Mouse (Mus musculus): ENCODE data around the gene Psmd12. TPM values are rescaled to one million over a fixed set of nuclear protein-coding genes. Genes with fewer than 3 reads are reported as not detected.

Psmd12 gene
- polyA plus RNA-seq, 1 experiment from 2014 or later: 137 TPM

DNA sequence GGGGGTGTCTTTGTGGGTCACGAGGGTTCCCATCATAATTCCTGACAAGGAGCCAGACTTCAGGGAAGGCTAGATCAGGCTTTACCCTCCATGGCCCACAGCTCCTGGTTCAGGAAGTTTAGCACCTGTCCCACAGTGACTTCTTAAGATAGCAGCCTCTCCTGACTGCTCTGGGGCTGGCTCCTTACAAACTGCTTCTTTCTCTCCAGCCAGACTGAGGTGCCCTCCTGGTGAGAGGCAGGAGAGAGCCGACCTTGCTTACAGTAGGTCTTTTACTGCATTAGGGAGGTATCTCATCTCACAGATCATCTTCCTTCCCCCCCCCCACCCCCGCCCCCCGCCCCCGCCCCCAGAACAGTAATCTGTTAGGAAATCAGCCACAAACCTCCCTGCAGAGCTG is 53.0 kb downstream of the Psmd12 start:
- no peaks in the 10 kb centered on the region for H3K27me3 ChIP-seq (ENCODE audit: control insufficient read depth, insufficient read depth, low read length)
- TF ChIP-seq EP300 (optimal IDR thresholded peaks at IDR 0.05): no peak
- TF ChIP-seq CTCF (IDR thresholded peaks at IDR 0.05; ENCODE audit: low read depth): no peak
- no peak overlapping the region for H3K27ac ChIP-seq (replicated peaks)
- 33% methylated on average over 5 of the region's 5 CpGs for WGBS
- no peaks in the 10 kb centered on the region for H3K9me3 ChIP-seq (ENCODE audit: control insufficient read depth, low read length)
- H3K4me3 ChIP-seq (ENCODE audit: low read depth, low read length): no peak overlapping the region
- DNase-seq (ENCODE audit: low spot score) (no peak), ATAC-seq (ENCODE audit: low FRiP score, low TSS enrichment) (no peak)
- H3K4me1 ChIP-seq (replicated peaks; ENCODE audit: control insufficient read depth, insufficient read depth): no peaks in the 10 kb centered on the region
- no peak overlapping the region for H3K4me2 ChIP-seq (replicated peaks; ENCODE audit: low read depth)
- H3K9ac ChIP-seq (ENCODE audit: low read length): no peak overlapping the region
- H3K36me3 ChIP-seq (ENCODE audit: control insufficient read depth, insufficient read depth, low read length): no peaks in the 10 kb centered on the region

GRCm38 (mm10) chr11:107538994-107539393 is 59.7 kb downstream of the Psmd12 start:
- DNase-seq (ENCODE audit: low spot score) (no peak), ATAC-seq (ENCODE audit: low FRiP score, low TSS enrichment) (peak; percentile 42; the same call in 1 of the 2 replicates)
- Histone ChIP-seq H3K9ac (ENCODE audit: low read length) (no peak overlapping the region), H3K9me3 (ENCODE audit: control insufficient read depth, low read length) (no peaks in the 10 kb centered on the region), H3K27me3 (ENCODE audit: control insufficient read depth, insufficient read depth, low read length) (no peaks in the 10 kb centered on the region), H3K4me1 (replicated peaks; ENCODE audit: control insufficient read depth, insufficient read depth) (no peaks in the 10 kb centered on the region), H3K4me3 (ENCODE audit: low read depth, low read length) (no peak overlapping the region), H3K4me2 (replicated peaks; ENCODE audit: low read depth) (no peak overlapping the region), H3K27ac (replicated peaks) (no peak overlapping the region), H3K36me3 (ENCODE audit: control insufficient read depth, insufficient read depth, low read length) (no peaks in the 10 kb centered on the region)
- WGBS: 90% methylated on average over 4 of the region's 4 CpGs
- TF ChIP-seq EP300 (optimal IDR thresholded peaks at IDR 0.05) (no peak), CTCF (IDR thresholded peaks at IDR 0.05; ENCODE audit: low read depth) (no peak)

DNA sequence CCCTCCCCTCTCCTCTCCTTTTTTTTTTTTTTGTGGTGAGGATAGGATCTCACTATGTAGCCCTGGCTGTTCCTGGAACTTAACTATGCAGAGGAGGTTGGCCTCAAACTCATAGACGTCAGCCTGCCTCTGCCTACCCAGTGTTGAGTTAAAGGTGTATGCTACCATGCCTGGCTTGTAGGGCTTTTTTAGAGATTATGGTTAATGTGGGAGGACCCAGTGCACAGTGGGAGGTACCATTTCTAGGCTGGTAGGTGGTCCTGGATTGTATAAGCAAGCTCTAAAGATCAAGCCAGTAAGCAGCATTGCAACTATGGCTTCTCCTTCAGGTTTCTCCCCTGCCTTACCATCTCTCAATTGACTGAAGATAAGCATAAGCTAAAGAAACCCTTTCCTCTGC is 61.1 kb downstream of the Psmd12 start:
- H3K9ac ChIP-seq (ENCODE audit: low read length): no peak overlapping the region
- no peak overlapping the region for H3K4me2 ChIP-seq (replicated peaks; ENCODE audit: low read depth)
- TF ChIP-seq EP300 (optimal IDR thresholded peaks at IDR 0.05) (no peak), CTCF (IDR thresholded peaks at IDR 0.05; ENCODE audit: low read depth) (no peak)
- 70% methylated on average over 1 of the region's 1 CpGs for WGBS
- H3K27ac ChIP-seq (replicated peaks): no peak overlapping the region
- no peak overlapping the region for H3K4me3 ChIP-seq (ENCODE audit: low read depth, low read length)
- H3K4me1 ChIP-seq (replicated peaks; ENCODE audit: control insufficient read depth, insufficient read depth): no peaks in the 10 kb centered on the region
- no peaks in the 10 kb centered on the region for H3K9me3 ChIP-seq (ENCODE audit: control insufficient read depth, low read length)
- DNase-seq (ENCODE audit: low spot score): no peak
- no peak for ATAC-seq (ENCODE audit: low FRiP score, low TSS enrichment)
- H3K36me3 ChIP-seq (ENCODE audit: control insufficient read depth, insufficient read depth, low read length): no peaks in the 10 kb centered on the region
- no peaks in the 10 kb centered on the region for H3K27me3 ChIP-seq (ENCODE audit: control insufficient read depth, insufficient read depth, low read length)

DNA sequence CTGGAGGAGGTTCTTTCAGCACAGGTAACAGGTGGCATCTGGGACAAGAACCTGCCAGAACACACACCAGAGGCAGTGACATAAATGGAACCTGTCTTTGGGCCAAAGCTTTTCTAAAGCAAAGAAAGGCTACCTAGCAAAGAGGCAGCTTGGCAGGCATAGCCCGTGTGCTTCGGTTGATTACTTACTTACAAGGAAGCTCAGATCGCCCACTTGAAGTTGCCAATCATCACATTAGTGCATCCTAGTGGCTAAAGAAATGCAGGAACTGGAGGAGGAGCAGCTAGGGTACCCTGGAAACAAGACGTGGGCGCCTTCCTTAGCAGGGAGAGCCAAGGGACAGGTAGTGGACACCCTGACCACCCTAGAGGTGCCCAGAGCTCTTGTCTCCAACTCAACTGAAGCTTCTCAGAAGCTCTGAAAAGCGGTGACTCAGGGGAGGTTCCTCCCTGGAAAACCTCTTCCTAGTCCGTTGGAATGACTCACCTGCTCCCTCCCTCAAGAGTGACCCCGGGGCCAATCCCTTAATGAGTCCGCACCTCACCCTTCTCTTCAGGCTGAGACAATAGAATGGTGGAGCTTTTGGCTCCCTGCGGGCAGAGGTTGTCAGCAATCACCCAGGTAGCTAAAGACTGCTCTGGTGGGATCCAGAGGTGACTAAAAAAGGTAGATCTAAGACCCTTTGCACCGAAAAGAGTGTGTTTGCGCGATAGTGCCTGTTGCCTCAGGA is 66.6 kb downstream of the Psmd12 start:
- 22% methylated on average over 13 of the region's 13 CpGs for WGBS
- Histone ChIP-seq H3K4me2 (replicated peaks; ENCODE audit: low read depth) (peak overlapping the region; percentile 99), H3K9ac (ENCODE audit: low read length) (no peak overlapping the region), H3K36me3 (ENCODE audit: control insufficient read depth, insufficient read depth, low read length) (no peaks in the 10 kb centered on the region), H3K9me3 (ENCODE audit: control insufficient read depth, low read length) (no peaks in the 10 kb centered on the region), H3K4me1 (replicated peaks; ENCODE audit: control insufficient read depth, insufficient read depth) (peaks cover 4% of the 10 kb centered on the region), H3K27ac (replicated peaks) (no peak overlapping the region), H3K27me3 (ENCODE audit: control insufficient read depth, insufficient read depth, low read length) (no peaks in the 10 kb centered on the region), H3K4me3 (ENCODE audit: low read depth, low read length) (peak overlapping the region; percentile 92)
- no peak for TF ChIP-seq EP300 (optimal IDR thresholded peaks at IDR 0.05)
- no peak; the same call in 1 of the 2 replicates for TF ChIP-seq CTCF (IDR thresholded peaks at IDR 0.05; ENCODE audit: low read depth)
- ATAC-seq (ENCODE audit: low FRiP score, low TSS enrichment) (peak; percentile 82), DNase-seq (ENCODE audit: low spot score) (peak; percentile 74)

DNA sequence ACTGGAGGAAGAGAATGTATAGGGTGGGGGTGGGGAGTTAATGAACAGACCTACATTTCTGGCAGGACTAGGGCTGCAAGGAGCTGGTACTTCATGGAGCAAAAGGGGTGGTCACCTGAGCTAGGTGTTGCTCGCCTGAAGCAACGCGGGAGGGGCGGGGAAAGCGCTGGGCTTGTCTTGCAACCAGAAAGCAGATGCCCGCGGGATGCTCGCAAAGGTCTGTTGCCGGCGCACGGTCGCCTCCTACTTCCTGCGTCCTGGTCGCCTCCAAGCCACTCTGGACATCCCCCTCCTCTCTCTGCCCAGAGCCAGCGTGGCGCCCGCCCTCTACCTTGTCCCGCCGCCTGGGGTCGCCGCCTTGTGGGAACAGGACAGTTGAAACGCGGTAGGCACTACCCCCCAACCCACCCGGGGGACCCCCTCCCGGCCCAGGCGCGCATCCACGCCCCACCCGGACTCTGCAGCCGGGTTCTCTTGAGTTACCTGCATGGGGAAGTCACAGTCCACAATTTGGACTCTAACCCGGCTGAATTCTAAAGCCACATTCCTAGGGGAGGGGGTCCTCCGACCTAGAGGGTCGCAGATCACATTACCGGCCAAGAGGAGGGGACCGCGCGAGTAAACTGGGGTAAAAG is 67.5 kb downstream of the Psmd12 start:
- Histone ChIP-seq H3K4me3 (ENCODE audit: low read depth, low read length) (peak overlapping the region; percentile 92), H3K36me3 (ENCODE audit: control insufficient read depth, insufficient read depth, low read length) (no peaks in the 10 kb centered on the region), H3K9me3 (ENCODE audit: control insufficient read depth, low read length) (no peaks in the 10 kb centered on the region), H3K27ac (replicated peaks) (no peak overlapping the region), H3K4me2 (replicated peaks; ENCODE audit: low read depth) (peak overlapping the region; percentile 99), H3K4me1 (replicated peaks; ENCODE audit: control insufficient read depth, insufficient read depth) (peaks cover 4% of the 10 kb centered on the region), H3K27me3 (ENCODE audit: control insufficient read depth, insufficient read depth, low read length) (no peaks in the 10 kb centered on the region), H3K9ac (ENCODE audit: low read length) (peak overlapping the region; percentile 93)
- DNase-seq (ENCODE audit: low spot score): peak; percentile 54
- WGBS: under 1% methylated on average over 25 of the region's 37 CpGs
- TF ChIP-seq CTCF (IDR thresholded peaks at IDR 0.05; ENCODE audit: low read depth) (peak; percentile 33; the same call in 1 of the 2 replicates), EP300 (optimal IDR thresholded peaks at IDR 0.05) (no peak)
- peak; percentile 29 for ATAC-seq (ENCODE audit: low FRiP score, low TSS enrichment)
